Mouse (Mus musculus): ENCODE results near the gene Avp.

Avp gene

DNA sequence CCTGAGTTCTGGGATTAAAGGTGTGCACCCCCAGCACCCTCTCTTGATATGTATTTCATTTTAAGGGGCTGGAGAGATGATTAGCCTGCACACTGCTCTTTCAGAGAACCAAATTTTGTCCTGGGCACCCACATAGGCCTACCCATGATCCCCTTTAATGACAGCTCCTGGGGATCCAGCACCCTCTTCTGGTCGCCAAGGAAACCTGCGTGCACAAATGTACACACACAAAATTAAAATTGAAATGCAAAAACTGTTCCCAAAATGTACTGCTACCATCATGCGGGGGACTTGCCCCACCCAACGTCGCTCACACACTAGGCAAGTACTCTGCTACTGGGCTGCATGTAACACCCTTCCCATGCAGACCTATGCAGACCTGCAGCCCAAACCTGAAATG, 7.4 kb downstream of the Avp start:
- DNase-seq (ENCODE audit: low read depth), result peak; percentile 51

DNA sequence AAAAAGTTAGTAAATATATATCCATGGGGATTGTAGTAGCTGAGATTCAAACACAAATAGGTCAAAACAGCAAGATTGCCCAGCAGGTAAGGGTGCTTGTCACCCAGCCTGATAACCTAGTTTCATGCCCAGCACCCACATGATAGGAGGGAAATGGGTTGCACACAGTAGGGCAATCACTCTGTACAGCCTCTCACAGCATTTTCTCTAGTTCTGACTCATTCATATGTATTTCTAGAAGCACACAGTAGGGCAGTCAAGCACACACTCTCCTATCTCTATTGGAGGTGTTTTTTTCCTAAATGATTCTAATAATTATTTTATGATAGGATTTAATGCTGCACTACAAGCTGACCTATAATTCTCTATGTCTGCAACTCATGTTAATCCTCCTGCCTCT, 12.4 kb downstream of the Avp start:
- no peak for DNase-seq (ENCODE audit: low read depth)

DNA sequence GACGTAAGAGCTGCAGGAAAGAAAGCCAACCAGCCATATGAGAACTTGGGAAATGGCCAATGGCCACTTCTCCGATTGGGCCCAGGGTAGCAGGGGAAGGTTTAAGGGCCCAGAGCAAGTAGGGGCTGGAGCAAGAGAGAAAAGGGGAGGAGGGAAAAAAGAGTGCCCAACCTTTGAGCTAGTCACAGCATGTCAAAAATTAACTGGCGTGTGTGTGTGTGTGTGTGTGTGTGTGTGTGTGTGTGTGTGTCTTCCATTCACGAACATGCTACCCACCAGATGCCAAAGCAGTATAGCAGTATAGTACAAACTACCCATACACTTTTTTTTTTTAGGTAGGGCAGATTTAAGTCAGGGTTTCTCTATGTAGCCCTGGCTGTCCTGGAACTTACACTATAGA, 13.4 kb downstream of the Avp start:
- DNase-seq (ENCODE audit: low read depth), result no peak

- DNase-seq (ENCODE audit: low read depth), result no peak
Observed at GRCm38 (mm10) chr2:130564983-130565382, 17.4 kb downstream of the Avp start.

- peak; percentile 17 for DNase-seq (ENCODE audit: low read depth)
Observed at GRCm38 (mm10) chr2:130564063-130564462, 18.3 kb downstream of the Avp start.

- DNase-seq (ENCODE audit: low read depth), result peak; percentile 95
Observed at GRCm38 (mm10) chr2:130563212-130564055, 18.9 kb downstream of the Avp start, which contains the start of gene Mrps26. Gene Mrps26 (plus strand): TSS chr2:130563742.

GRCm38 (mm10) chr2:130558015-130558414, 24.3 kb downstream of the Avp start:
- DNase-seq (ENCODE audit: low read depth), result peak; percentile 53

GRCm38 (mm10) chr2:130557462-130557861, 24.9 kb downstream of the Avp start:
- DNase-seq (ENCODE audit: low read depth), result no peak

DNA sequence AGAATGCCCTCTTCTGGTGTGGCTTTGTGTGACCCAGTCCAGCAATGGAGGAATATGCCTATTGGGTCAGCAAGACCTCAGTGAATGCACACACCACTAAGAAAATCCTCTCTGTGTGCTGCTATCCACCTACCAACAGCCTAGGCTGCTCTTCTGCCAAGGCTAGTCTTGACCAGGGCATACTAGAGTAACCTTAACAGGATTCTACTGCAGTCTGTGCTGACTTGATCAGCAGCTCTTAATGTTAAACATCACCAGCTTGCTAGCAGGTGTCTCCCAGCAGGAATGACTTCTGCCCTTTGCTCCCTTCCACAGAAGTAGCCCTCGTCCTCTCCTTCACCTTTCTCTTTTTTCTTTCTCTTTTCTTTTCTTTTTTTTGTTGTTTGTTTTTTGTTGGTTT, 26.1 kb downstream of the Avp start:
- no peak for DNase-seq (ENCODE audit: low read depth)

DNA sequence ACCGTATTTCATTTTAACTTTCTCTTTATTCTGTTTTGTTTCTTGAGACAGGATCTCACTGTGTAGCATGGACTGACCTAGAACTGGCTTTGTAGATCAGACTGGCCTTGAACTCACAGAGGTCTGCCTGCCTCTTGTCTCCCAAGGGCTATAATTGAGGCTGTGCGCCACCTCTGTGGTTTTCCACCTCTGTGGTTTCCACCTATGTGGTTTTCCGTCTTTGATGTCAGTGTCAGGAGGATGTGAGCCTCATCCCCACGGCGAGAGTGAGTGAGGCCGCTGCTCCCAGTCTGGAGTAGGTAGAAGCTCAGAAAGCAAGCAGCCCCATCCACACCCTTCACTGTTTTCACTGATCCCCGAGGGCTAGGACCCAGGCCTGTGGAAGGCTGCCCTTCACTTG, 27.5 kb downstream of the Avp start:
- DNase-seq (ENCODE audit: low read depth), result no peak

DNA sequence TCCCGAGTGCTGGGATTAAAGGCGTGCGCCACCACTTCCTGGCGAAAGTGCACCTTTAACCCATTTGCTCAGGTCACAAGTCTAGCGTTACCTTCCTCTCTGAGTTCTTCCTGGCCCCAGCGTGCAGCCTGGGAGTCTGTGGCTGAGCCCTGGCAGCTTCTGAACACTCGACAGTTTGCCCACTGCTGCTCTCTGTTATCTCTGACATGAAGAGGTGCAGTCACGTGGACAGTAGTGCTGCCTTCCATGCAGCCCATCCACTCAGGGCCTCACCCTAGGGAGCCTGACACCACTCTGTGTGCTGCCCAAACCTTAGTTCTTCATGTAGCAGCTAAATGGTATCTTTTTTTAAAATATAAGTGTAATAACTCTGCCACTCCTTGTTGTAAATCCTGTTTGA, 35.4 kb downstream of the Avp start:
- DNase-seq (ENCODE audit: low read depth), result no peak

GRCm38 (mm10) chr2:130540266-130540665, 42.1 kb downstream of the Avp start:
- DNase-seq (ENCODE audit: low read depth), result peak; percentile 20

DNA sequence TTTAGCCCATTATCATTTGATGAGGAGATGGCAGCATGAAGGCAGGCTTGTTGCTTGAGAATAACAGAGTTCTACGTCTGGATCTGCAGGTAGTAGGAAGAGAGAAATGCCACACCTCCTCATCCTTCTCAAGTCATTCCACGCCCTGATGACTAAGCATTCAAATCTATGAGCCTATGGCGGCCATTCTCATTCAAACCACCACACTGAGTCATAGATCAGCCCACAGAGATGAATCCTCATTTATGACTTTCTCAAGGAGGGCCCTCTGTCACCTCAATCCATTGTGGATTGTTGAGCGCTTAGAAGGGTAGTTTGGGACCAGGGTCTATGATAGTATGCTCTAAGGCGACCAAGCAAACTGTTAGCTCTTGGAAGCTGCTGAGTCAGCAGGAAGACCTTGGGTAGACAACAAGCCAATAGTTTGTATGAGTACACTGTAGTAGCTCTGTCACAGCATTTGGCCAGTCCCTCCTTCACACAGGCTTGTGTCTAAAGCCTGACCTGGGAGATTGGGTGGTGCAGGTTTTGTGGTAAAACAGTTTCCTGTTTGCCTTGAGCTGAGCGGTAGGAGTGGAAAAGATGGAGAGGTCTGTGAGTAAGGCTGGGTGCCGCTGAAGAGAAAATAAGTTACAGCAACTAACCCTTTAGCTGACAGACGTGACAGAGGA, 43.3 kb downstream of the Avp start:
- DNase-seq (ENCODE audit: low read depth), result peak; percentile 84

DNA sequence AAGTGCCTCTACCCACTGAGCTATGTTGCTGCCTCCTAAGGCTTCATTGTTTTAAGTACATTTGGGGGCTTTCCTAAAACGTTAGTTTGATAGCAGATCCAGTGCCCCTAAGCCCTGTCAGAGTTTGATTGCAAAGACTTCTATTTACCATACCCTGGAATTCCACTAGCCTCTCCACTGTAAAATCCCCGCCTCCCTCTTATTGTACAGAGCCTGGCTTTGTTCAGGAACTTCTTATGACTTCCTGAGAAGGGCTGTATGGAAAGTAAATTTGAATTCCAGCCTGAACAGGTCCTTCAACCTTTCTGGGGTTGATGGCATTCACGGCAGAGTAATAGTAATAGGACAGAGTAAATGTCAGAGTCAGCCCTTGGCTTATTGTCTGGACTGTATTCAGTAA, 45.5 kb downstream of the Avp start:
- no peak for DNase-seq (ENCODE audit: low read depth)

GRCm38 (mm10) chr2:130535017-130535416, 47.3 kb downstream of the Avp start:
- DNase-seq (ENCODE audit: low read depth), result no peak

DNA sequence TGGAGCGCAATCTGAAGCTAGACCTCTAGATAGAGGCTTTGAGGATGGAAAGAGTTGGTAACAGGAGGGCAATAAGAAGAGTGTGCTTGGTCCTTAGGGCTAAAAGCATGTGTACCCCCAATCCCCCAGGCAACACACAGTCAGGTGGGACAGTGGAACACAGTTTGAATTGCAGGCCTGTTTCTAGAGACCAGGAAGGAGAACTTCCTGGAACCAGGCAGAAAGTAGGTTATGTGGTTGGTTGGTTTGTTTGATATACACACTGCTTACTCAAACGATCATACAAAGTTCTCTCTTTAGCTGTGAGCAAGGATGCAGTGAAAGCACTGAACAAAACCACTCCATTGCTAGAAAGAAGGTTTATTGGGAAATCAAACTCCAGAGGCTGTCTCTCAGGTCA, 50.2 kb downstream of the Avp start:
- DNase-seq (ENCODE audit: low read depth), result no peak

Measured in 416B (cell line).